Mouse (Mus musculus) cortical plate, adult 2 months (tissue): ENCODE data around the gene Gm4847. TPM values are rescaled to one million over a fixed set of nuclear protein-coding genes. Genes with fewer than 3 reads are reported as not detected.

Source experiments
- H3K27ac ChIP-seq: fragments of 200-500 bp; 2 replicates; pipeline ENCODE4 v1.5.1; 2012; ENCODE audit warnings: low read length, control low read depth, inconsistent platforms; ENCODE audit not compliant: insufficient read depth
- H3K4me1 ChIP-seq: fragments of 200-500 bp; 2 replicates; pipeline ENCODE4 v1.6.1; 2011; ENCODE audit warnings: low read length; ENCODE audit not compliant: control insufficient read depth, insufficient read depth
- H3K4me3 ChIP-seq: fragments of 200-500 bp; 2 replicates; pipeline ENCODE4 v1.5.1; 2011; ENCODE audit warnings: mild to moderate bottlenecking, low read length, control low read depth; ENCODE audit not compliant: insufficient read depth
- CTCF ChIP-seq: fragments of 200-500 bp; IDR thresholded peaks from 2 replicates; pipeline ENCODE4 v1.5.1; 2011; ENCODE audit warnings: mild to moderate bottlenecking, control low read depth, low read length; ENCODE audit not compliant: insufficient read depth; ENCODE audit errors: extremely low read depth
- POLR2A ChIP-seq: fragments of 200-500 bp; IDR thresholded peaks from 2 replicates; pipeline ENCODE4 v1.6.1; 2011; ENCODE audit warnings: mild to moderate bottlenecking, low read length, control low read depth; ENCODE audit not compliant: insufficient read depth; ENCODE audit errors: extremely low read depth
- polyA plus RNA-seq: library from polyadenylated mRNA; depleted of rRNA; stranded (reverse); fragments of >200 nt; gene quantifications from 2 replicates; pipeline ENCODE4 v1.2.3, GENCODE M21; 2012; rRNA removed

Gm4847 gene
- polyA plus RNA-seq: 0.04 TPM in 2 replicates

GRCm38 (mm10) chr1:166647593-166647992 is at the start of gene Gm4847:
TSS of gene Gm4847 (minus strand) at chr1:166647693.
- no peak for TF ChIP-seq CTCF
- TF ChIP-seq POLR2A: no peak

GRCm38 (mm10) chr1:166681745-166682144 is 34.3 kb upstream of the Gm4847 start, which contains the start of gene Fmo9:
TSS of gene Fmo9 (minus strand) at chr1:166681845.
- no peak within 1 kb of the TSS for H3K27ac ChIP-seq
- H3K4me1 ChIP-seq: no peaks in the 10 kb centered on the region
- H3K4me3 ChIP-seq: no peak within 1 kb of the TSS
- TF ChIP-seq POLR2A: no peak
- no peak for TF ChIP-seq CTCF

More at GRCm38 (mm10) chr1:166647593-166647992, at the start of gene Gm4847:
- H3K27ac ChIP-seq: no peak within 1 kb of the TSS
- no peaks in the 10 kb centered on the region for H3K4me1 ChIP-seq
- no peak within 1 kb of the TSS for H3K4me3 ChIP-seq

GRCm38 (mm10) chr1:166669264-166669663 is 21.8 kb upstream of the Gm4847 start:
- H3K4me1 ChIP-seq: no peaks in the 10 kb centered on the region
- H3K4me3 ChIP-seq: no peak overlapping the region
- H3K27ac ChIP-seq: no peak overlapping the region
- TF ChIP-seq CTCF: no peak
- TF ChIP-seq POLR2A: no peak

GRCm38 (mm10) chr1:166660800-166661199 is 13.3 kb upstream of the Gm4847 start:
- Histone ChIP-seq H3K4me1 (no peaks in the 10 kb centered on the region), H3K4me3 (no peak overlapping the region), H3K27ac (no peak overlapping the region)
- TF ChIP-seq POLR2A: no peak
- no peak for TF ChIP-seq CTCF

Other genes with a start within 250 kb of the Gm4847 start
- 26.2 TPM in 2 replicates for gene Pogk, start 237.8 kb downstream of the Gm4847 start, polyA plus RNA-seq
- not detected in 2 replicates for gene Gm4846, start 150.1 kb downstream of the Gm4847 start, polyA plus RNA-seq
- not detected in 2 replicates for gene Fmo9, start 34.2 kb upstream of the Gm4847 start, polyA plus RNA-seq